Mouse (Mus musculus) stomach, adult 2 months (tissue): ENCODE data around the gene Lama5. TPM values are rescaled to one million over a fixed set of nuclear protein-coding genes. Genes with fewer than 3 reads are reported as not detected.

Experiments
- polyA plus RNA-seq: library from polyadenylated mRNA; depleted of rRNA; stranded (reverse); fragments of >200 nt; gene quantifications from 2 replicates; pipeline ENCODE4 v1.2.3, GENCODE M21; 2012; rRNA removed

Lama5 gene
- polyA plus RNA-seq, result 43.7 and 49.6 TPM in 2 replicates

DNA sequence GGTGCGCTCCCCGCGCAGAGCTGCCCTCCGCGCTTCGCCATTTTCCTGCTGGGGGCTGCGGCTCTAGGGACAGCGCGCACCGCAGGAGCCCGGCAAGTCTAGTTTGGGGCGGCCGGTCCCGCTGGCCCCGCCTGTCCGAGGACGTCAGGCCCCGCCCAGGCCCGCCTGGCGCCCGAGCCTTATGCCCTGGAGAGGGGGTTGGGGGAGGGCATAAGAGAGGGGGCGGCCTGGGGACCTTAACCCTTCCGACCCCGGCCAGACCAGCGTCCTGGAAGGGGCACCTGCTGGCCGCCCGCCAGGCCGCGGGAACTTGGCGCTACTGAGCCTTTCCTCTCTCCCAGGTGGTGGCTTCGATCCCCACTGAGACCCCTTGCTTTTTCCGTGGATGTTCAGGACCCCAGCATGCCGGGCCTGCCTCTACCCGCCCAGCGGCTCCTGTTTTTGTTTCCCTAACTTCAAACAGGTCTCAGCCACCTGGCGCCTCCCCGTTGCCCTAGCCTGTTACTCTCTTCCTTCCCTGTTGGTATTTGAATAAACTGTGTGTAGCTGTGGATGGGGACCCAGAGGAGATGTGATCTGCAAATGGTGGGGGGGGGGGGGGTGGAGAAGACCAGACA, at the start of gene Lama5:
Gene Lama5 (minus strand): TSS at position 98 of the 617 bp plus-strand sequence.

GRCm38 (mm10) chr2:180273394-180274244, 48.0 kb upstream of the Lama5 start, which contains the start of gene Cables2:
Gene Cables2 (minus strand): TSS chr2:180273496.

GRCm38 (mm10) chr2:180257001-180257521, 31.4 kb upstream of the Lama5 start, which contains the start of gene Rps21:
Gene Rps21 (plus strand): TSS chr2:180257377.

GRCm38 (mm10) chr2:180170806-180171521, 54.7 kb downstream of the Lama5 start, which contains the start of gene Adrm1:
Gene Adrm1 (plus strand): TSS chr2:180171485.

Other genes with a start within 250 kb of the Lama5 start
- gene Taf4, start 249.2 kb downstream of the Lama5 start, polyA plus RNA-seq, result 5.5 and 6.0 TPM in 2 replicates
- 11.3 and 12.3 TPM in 2 replicates for gene Lsm14b, start 200.9 kb downstream of the Lama5 start, polyA plus RNA-seq
- 67.9 and 71.5 TPM in 2 replicates for gene Psma7, start 183.4 kb downstream of the Lama5 start, polyA plus RNA-seq
- gene Ss18l1, start 183.3 kb downstream of the Lama5 start, polyA plus RNA-seq, result 2.3 and 2.5 TPM in 2 replicates
- 5.5 and 7.4 TPM in 2 replicates for gene Mtg2, start 155.3 kb downstream of the Lama5 start, polyA plus RNA-seq
- gene Hrh3, start 121.4 kb downstream of the Lama5 start, polyA plus RNA-seq, result 0.04 and 0.20 TPM in 2 replicates
- gene Osbpl2, start 106.6 kb downstream of the Lama5 start, polyA plus RNA-seq, result 25.3 and 25.7 TPM in 2 replicates
- 92.0 and 132 TPM in 2 replicates for gene Adrm1, start 54.4 kb downstream of the Lama5 start, polyA plus RNA-seq
- gene Rps21, start 31.5 kb upstream of the Lama5 start, polyA plus RNA-seq, result 954 and 1,766 TPM in 2 replicates
- gene Cables2, start 47.6 kb upstream of the Lama5 start, polyA plus RNA-seq, result 12.3 and 14.5 TPM in 2 replicates
- gene Rbbp8nl, start 64.0 kb upstream of the Lama5 start, polyA plus RNA-seq, result 4.3 and 4.4 TPM in 2 replicates
- gene Gata5, start 108.8 kb upstream of the Lama5 start, polyA plus RNA-seq, result 23.4 and 30.8 TPM in 2 replicates
- 19.2 and 24.8 TPM in 2 replicates for gene Slco4a1, start 230.4 kb upstream of the Lama5 start, polyA plus RNA-seq